Mouse (Mus musculus) liver, embryonic 15.5 days (tissue): ENCODE measurements around the gene Meltf. TPM values are rescaled to one million over a fixed set of nuclear protein-coding genes. Genes with fewer than 3 reads are reported as not detected.

Source experiments
- ATAC-seq: fragments of 200-750 bp; cut with Nextera tagmentation; 2 replicates; pipeline ENCODE4 v1.8.0; 2017; ENCODE audit warnings: moderate number of reproducible peaks, mild to moderate bottlenecking, moderate library complexity; ENCODE audit not compliant: insufficient read depth
- H3K27ac ChIP-seq: fragments of 300-500 bp; sonication (generic); replicated peaks from 2 replicates; pipeline ENCODE4 v1.5.1; 2015; ENCODE audit warnings: mild to moderate bottlenecking, inconsistent platforms
- H3K27me3 ChIP-seq: fragments of 300-500 bp; sonication (generic); 2 replicates; pipeline ENCODE4 v1.6.1; 2015; ENCODE audit warnings: mild to moderate bottlenecking, inconsistent platforms
- H3K36me3 ChIP-seq: fragments of 300-500 bp; sonication (generic); replicated peaks from 2 replicates; pipeline ENCODE4 v1.6.1; 2015; ENCODE audit warnings: moderate library complexity, mild to moderate bottlenecking, inconsistent platforms
- H3K4me1 ChIP-seq: fragments of 300-500 bp; sonication (generic); replicated peaks from 2 replicates; pipeline ENCODE4 v1.6.1; 2015; ENCODE audit warnings: inconsistent platforms
- H3K4me2 ChIP-seq: fragments of 300-500 bp; sonication (generic); 2 replicates; pipeline ENCODE4 v1.6.1; 2015; ENCODE audit warnings: moderate library complexity, mild to moderate bottlenecking, inconsistent platforms
- H3K4me3 ChIP-seq: fragments of 300-500 bp; sonication (generic); replicated peaks from 2 replicates; pipeline ENCODE4 v1.5.1; 2015; ENCODE audit warnings: mild to moderate bottlenecking, inconsistent platforms
- H3K9ac ChIP-seq: fragments of 300-500 bp; sonication (generic); 2 replicates; pipeline ENCODE4 v1.6.1; 2015; ENCODE audit warnings: moderate library complexity, mild to moderate bottlenecking, inconsistent platforms
- H3K9me3 ChIP-seq: fragments of 300-500 bp; sonication (generic); replicated peaks from 2 replicates; pipeline ENCODE4 v1.6.1; 2016; ENCODE audit warnings: inconsistent platforms
- WGBS: fragments of 180-500 bp; shearing (Covaris S2); methylation state at CpG from one replicate; pipeline ENCODE4 v1.1.7; 2015; ENCODE audit warnings: mixed read lengths; ENCODE audit not compliant: insufficient replicate concordance; 5-methylcytosine and 5-hydroxymethylcytosine counted together
- polyA plus RNA-seq: library from polyadenylated mRNA; unstranded; fragments of >200 nt; fragmentation: Nextera tagmentation; extraction: Ambion mirVana; gene quantifications from 2 replicates; pipeline ENCODE4 v1.2.1, GENCODE M21; 2015

The Meltf gene
- polyA plus RNA-seq, 1 experiment from 2014 or later: 0.07 TPM

DNA sequence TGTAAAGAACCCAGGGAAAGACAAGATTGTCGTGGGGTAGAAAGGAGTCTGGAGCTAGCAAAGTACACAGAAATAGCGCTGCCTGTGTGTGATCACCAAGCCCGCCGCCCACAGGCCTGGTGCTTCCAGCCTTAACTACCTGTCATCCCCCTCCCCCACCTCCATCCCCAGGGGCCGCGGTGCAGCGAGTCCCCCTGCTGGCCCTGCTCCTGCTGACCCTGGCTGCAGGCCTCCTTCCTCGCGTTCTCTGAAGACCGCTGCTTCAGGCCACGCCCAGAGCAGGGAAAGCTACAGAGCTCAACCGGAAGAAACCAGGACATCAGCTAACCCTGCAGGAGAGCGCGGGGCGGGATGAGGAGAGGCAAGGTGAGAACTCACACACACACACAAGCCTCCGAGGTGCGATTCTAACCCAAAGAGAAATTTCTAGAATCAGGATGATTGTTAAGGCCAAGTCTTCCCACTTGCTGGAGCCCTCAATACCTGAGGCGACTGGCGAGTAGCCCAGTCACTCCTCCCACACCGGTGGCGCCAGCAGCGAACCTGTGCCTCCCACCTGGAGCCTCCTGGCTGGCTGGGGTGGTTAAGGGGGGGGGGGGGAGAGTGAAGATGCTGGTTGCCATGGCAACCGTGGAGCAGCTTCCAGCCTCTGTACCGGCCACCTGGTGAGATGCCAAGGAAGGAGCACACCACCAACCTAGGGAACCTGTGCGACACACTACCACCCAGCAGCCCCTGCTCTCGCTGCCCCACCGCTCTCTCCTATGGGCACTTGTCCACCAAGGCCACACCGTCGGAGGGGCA lies 18.6 kb downstream of the Meltf start:
- H3K4me2 ChIP-seq: peak overlapping the region; percentile 56
- H3K27ac ChIP-seq: no peak overlapping the region
- WGBS: 15% methylated on average over 29 of the region's 29 CpGs
- H3K9ac ChIP-seq: no peak overlapping the region
- no peaks in the 10 kb centered on the region; the same call in 1 of the 2 replicates for H3K27me3 ChIP-seq
- H3K36me3 ChIP-seq: no peaks in the 10 kb centered on the region
- peaks cover 5% of the 10 kb centered on the region for H3K4me1 ChIP-seq
- H3K9me3 ChIP-seq: no peaks in the 10 kb centered on the region
- 0 out of 2 replicates have a peak overlapping the region, but pooled peaks have one; percentile 10 for H3K4me3 ChIP-seq
- no peak for ATAC-seq

DNA sequence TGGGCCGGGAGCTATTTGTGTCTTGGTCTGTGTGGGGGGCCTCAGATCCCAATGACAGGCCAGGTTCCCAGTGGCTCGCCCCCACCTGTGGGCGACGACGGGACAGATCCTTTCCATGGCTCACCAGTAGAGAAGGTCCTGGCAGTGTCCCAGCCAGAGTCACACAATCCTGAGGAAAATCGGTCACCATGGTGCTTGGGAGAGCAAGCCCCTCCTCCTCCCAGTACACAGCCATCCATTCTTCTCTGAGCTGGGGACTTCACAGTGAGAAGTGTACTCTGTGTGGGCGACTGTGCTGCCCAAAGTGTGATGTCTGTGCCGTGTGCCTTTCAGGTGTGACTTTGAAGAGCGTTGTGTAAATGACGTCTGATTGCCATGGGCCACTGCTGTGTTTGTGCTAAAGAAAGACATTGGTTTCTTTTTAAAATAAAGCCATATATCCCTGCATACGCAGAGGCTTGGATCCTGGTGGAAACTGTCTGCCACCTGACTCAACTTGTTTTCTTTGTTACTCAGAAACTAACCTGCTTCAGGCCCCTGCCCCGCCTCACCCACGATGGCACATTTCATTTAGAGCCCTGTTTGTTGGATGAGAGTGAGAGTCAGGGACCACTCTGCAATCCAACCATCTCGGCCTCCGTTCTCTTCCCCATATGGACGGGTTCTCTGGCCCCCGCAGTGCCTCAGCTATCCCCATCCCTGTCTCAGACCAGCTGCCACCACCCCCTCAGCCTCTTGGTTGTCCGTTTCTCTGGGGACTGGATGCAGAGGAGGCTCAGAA lies 20.1 kb downstream of the Meltf start:
- Histone ChIP-seq H3K4me1 (peaks cover 5% of the 10 kb centered on the region), H3K36me3 (no peaks in the 10 kb centered on the region), H3K4me2 (no peak overlapping the region), H3K9ac (no peak overlapping the region), H3K9me3 (no peaks in the 10 kb centered on the region), H3K4me3 (no peak overlapping the region), H3K27me3 (no peaks in the 10 kb centered on the region; the same call in 1 of the 2 replicates), H3K27ac (no peak overlapping the region)
- WGBS: 69% methylated on average over 18 of the region's 18 CpGs
- no peak for ATAC-seq

DNA sequence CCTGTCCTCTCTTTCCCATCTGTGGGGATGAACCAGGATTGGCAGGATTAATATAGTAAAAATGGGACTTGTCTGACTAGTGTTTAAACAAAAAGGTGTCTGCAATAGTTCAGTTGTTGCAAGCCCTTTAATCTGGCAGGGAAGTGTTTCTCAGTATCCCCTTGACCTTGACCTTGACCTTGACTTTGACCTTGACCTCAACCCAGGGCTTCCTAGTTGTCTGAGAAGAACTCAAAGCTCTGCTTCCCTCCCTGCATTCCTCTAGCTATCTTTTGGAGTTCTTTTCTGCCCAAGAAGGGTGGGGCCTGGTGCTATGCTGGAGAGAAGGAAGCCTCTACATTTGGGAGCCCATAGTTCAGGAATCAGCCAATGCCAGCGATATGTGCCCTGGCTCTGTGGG lies 23.3 kb downstream of the Meltf start:
- Histone ChIP-seq H3K4me1 (peaks cover 15% of the 10 kb centered on the region), H3K4me3 (no peak overlapping the region), H3K27me3 (peaks cover 8% of the 10 kb centered on the region), H3K4me2 (no peak overlapping the region), H3K27ac (no peak overlapping the region), H3K36me3 (no peaks in the 10 kb centered on the region), H3K9me3 (no peaks in the 10 kb centered on the region), H3K9ac (no peak overlapping the region)
- ATAC-seq: no peak
- 74% methylated on average over 1 of the region's 1 CpGs for WGBS

DNA sequence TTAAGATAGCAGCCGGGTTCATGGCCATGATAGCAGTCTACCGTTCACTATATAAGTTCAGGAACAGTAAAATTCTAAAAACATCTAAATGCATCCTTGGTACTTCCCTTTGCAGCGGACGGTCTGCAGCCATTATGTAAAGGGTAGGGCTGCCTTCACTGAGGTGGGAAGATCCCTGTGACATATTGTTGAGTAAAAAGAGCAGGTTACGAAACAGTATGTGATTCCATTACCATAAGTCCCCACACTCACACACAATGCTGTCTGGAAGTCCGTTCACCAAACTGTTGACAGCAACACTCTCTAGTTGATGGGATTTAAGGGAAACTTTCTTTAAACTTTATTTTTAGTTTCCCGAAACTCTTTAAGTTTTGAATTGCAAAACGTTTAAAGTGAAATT lies 24.6 kb downstream of the Meltf start:
- Histone ChIP-seq H3K4me3 (no peak overlapping the region), H3K36me3 (no peaks in the 10 kb centered on the region), H3K27me3 (peaks cover 8% of the 10 kb centered on the region; the same call in 1 of the 2 replicates), H3K9me3 (no peaks in the 10 kb centered on the region), H3K4me1 (peaks cover 12% of the 10 kb centered on the region), H3K4me2 (no peak overlapping the region), H3K27ac (no peak overlapping the region), H3K9ac (no peak overlapping the region)
- no peak for ATAC-seq
- 64% methylated on average over 8 of the region's 8 CpGs for WGBS

DNA sequence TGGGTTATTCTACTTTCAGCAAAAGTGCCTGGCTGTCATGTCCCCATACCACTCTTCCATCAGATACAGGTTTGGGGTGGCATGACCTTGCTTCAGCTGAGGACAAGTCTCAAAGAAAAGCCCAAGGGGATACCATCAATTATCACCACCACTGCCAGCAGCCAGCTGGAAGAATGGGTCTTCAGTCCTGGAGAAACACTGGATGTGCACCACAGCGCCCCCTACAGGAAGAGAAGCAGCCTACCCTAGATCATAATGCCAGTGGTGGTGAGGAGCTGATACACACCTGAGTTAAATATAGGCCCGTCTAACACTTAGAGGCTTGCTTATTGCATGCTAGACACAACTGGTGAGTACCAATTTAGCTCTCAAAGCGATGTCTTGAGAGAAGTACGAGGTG lies 26.7 kb downstream of the Meltf start:
- Histone ChIP-seq H3K27ac (no peak overlapping the region), H3K27me3 (peaks cover 12% of the 10 kb centered on the region; the same call in 1 of the 2 replicates), H3K4me2 (no peak overlapping the region), H3K9me3 (no peaks in the 10 kb centered on the region), H3K4me3 (no peak overlapping the region), H3K36me3 (no peaks in the 10 kb centered on the region), H3K9ac (no peak overlapping the region), H3K4me1 (peaks cover 12% of the 10 kb centered on the region)
- 54% methylated on average over 4 of the region's 4 CpGs for WGBS
- no peak for ATAC-seq

DNA sequence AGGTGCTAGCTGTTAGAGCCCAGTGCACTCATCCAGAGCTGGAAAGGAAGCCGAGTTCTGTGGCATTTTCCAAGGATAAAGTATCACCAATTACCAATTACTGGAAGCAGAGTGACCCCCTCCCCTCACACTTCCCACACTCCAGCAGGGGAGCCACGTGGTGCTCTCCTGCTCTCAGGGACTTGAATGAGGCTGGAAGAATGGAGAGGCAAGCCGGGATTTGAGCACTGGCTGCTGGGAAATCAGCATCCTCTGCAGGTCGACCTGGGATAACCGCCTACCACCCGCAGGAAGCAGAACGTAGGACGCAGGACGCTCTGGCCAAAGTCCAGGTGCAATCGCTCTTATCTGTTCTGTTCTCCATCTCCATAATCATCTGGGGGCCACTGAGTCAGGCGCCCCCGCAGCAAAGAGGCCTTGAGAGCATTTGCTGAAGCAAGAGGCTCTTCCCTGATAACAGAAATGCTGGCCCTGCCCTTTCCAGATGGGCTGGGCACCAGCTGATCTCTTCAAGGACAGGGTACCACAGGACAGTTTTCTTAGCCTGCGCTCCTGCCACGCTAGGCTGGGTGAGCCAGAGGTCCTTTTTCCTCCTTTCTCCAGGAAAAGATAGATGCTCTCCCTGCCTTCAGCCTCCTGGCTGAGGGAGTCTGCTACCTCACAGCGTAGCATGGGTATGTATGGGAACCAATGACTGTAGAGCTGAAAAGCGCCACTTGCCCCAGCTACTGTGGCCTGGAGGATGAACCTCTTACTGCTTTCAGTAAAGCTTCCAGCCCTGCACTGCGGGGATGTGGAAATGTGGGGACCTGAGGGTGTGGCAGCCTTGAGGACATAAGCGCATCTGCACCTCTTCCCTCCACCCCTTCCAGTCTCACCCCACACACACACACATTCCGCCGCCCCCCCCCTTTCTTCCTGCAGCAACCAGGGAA lies 27.5 kb downstream of the Meltf start:
- 31% methylated on average over 20 of the region's 20 CpGs for WGBS
- no peak overlapping the region for H3K9ac ChIP-seq

DNA sequence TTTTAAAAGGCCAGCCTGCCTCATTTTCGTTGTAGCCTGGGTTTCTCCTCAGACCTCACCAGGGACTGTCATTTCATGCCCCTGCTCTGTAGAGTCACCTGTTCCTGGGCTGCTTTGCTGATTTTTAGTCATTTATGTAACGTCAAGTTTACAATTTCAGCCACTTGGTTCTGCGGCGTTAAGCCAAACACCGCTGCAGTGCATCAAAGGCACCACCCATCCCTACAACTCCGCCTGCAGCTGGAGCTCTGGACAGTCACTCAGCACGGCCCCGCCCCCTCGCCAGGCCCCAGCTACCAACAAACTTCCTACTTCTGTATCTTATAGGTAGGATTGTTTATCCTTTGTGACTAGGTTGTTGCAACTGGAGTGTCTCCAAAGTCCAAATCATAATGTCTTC lies 28.3 kb downstream of the Meltf start:
- Histone ChIP-seq H3K36me3 (no peaks in the 10 kb centered on the region), H3K27ac (no peak overlapping the region), H3K4me1 (peaks cover 12% of the 10 kb centered on the region), H3K4me3 (no peak overlapping the region), H3K27me3 (peaks cover 12% of the 10 kb centered on the region; the same call in 1 of the 2 replicates), H3K9me3 (no peaks in the 10 kb centered on the region), H3K9ac (no peak overlapping the region), H3K4me2 (peak overlapping the region; percentile 49)
- no peak for ATAC-seq
- 10% methylated on average over 9 of the region's 9 CpGs for WGBS

More for the DNA sequence above, 27.5 kb downstream of the Meltf start:
- no peak overlapping the region for H3K27ac ChIP-seq
- ATAC-seq: no peak
- no peak overlapping the region for H3K4me3 ChIP-seq
- no peaks in the 10 kb centered on the region for H3K9me3 ChIP-seq
- peaks cover 12% of the 10 kb centered on the region; the same call in 1 of the 2 replicates for H3K27me3 ChIP-seq
- H3K36me3 ChIP-seq: no peaks in the 10 kb centered on the region
- H3K4me1 ChIP-seq: peaks cover 12% of the 10 kb centered on the region
- peak overlapping the region; percentile 49 for H3K4me2 ChIP-seq

DNA sequence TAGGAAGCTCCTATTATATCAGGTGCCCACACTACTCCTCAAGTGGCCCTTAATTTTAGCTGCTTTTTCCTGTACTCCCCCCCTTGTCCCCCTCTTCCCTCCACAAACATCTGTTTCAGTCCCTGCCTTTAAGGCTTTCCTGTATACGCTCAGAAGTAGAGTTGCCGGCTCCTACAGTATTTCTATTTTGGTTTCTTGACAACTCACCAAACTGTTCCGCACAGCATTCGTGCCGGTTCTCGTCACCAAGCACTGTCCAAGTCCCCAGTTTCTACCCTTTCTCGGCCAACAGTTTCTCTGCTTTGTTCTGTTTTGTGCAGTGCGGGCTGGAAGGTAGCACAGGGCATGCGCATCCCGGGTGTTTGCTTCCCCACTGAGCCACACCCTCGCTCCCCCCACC lies 30.3 kb downstream of the Meltf start:
- peaks cover 12% of the 10 kb centered on the region for H3K4me1 ChIP-seq
- 54% methylated on average over 11 of the region's 11 CpGs for WGBS

DNA sequence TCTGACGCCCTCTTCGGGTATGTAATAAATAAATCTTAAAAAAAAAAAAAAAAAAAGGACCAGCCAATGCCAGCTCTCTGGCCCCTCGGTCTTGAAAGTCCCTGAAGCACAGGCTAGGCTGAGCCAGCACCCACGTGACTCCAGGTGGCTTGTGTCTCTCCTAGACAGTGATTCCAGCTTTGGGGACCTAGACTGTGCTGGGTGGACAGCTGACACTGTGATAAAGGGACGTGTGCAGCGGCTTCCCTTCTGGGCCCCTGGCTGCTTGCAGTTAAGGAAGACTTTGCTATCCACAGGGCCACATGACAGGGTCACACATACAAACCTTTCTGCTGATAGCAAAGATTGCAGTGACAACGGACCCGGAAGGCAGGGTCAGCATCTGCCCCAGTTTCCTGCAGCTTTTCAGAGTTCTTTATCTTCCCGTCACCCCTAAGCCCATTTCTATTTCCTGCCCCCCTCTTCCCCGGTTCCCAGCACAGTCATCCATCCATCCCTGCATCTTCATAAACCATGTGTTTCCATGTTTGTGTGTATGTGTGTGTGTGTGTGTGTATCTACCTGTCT lies 31.8 kb downstream of the Meltf start:
- peaks cover 12% of the 10 kb centered on the region; the same call in 1 of the 2 replicates for H3K27me3 ChIP-seq
- H3K27ac ChIP-seq: no peak overlapping the region
- peaks cover 12% of the 10 kb centered on the region for H3K4me1 ChIP-seq
- no peak overlapping the region for H3K9ac ChIP-seq
- no peaks in the 10 kb centered on the region for H3K36me3 ChIP-seq
- no peak for ATAC-seq
- no peaks in the 10 kb centered on the region for H3K9me3 ChIP-seq
- no peak overlapping the region for H3K4me2 ChIP-seq
- H3K4me3 ChIP-seq: no peak overlapping the region
- WGBS: 26% methylated on average over 10 of the region's 10 CpGs

More for the DNA sequence above, 30.3 kb downstream of the Meltf start:
- Histone ChIP-seq H3K9me3 (no peaks in the 10 kb centered on the region), H3K36me3 (no peaks in the 10 kb centered on the region), H3K27me3 (peaks cover 12% of the 10 kb centered on the region; the same call in 1 of the 2 replicates), H3K4me2 (no peak overlapping the region), H3K9ac (no peak overlapping the region), H3K4me3 (no peak overlapping the region), H3K27ac (no peak overlapping the region)
- no peak for ATAC-seq

DNA sequence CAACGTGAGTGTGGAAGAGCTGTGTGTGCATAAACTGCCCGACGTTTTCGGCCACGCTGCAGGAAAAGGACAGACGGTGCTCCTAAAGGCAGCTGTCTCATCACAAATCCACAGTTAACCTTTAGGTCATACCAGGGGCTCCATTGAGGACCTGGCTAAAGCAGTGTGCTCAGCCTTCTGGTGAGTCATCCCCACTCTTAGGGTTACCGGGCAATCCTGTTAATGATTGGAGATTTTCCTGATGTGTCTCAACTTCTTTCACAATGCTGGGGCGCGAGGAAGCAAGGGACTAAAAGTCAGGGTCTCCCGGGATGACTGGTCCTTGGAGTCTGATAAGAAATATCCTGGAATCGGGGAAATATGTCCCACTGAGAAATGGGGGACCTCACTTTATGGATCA lies 39.2 kb downstream of the Meltf start:
- H3K27me3 ChIP-seq: no peaks in the 10 kb centered on the region; the same call in 1 of the 2 replicates
- ATAC-seq: no peak
- H3K9me3 ChIP-seq: no peaks in the 10 kb centered on the region
- H3K27ac ChIP-seq: no peak overlapping the region
- WGBS: 47% methylated on average over 11 of the region's 11 CpGs
- no peaks in the 10 kb centered on the region for H3K36me3 ChIP-seq
- H3K4me1 ChIP-seq: peaks cover 4% of the 10 kb centered on the region
- H3K9ac ChIP-seq: no peak overlapping the region
- H3K4me2 ChIP-seq: peak overlapping the region; percentile 48
- H3K4me3 ChIP-seq: no peak overlapping the region
